Mouse (Mus musculus) olfactory bulb, adult 2 months (tissue): ENCODE results near the gene Scrg1.
"Not testable (repeated sequence)": the region's sequence is repeated elsewhere in the genome, so short reads cannot be mapped to it uniquely, and the experiment has no call there.

Source experiments
- CTCF ChIP-seq: fragments of 200-500 bp; IDR thresholded peaks from 2 replicates; pipeline ENCODE4 v1.5.1; 2012; ENCODE audit warnings: low read depth, mild to moderate bottlenecking, low read length, moderate library complexity; ENCODE audit not compliant: insufficient read depth
- POLR2A ChIP-seq: fragments of 200-500 bp; IDR thresholded peaks from 2 replicates; pipeline ENCODE4 v1.6.1; 2012; ENCODE audit warnings: mild to moderate bottlenecking, low read depth, low read length, moderate library complexity; ENCODE audit not compliant: insufficient read depth

DNA sequence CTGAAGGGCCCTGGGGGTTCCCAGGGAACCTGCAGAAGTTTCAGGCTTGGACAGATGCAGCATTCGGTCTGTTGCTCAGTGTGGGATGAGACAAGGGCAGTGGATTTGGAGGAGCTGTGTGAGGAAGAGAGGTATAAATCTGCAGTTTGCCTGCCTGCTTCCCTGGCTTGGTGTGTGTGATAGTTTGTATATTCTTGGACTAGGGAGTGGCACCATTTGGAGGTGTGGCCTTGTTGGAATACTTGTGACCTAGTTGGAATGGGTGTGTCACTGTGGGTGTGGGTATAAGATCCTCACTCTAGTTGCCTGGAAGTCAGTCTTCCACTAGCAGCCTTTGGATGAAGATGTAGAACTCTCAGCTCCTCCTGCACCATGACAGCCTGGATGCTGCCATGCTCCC, 49.8 kb downstream of the Scrg1 start:
- not testable (repeated sequence) for TF ChIP-seq CTCF, POLR2A
